Comparison of ENCODE assay signal across 8 mouse cellular contexts in the genomic region with DNA sequence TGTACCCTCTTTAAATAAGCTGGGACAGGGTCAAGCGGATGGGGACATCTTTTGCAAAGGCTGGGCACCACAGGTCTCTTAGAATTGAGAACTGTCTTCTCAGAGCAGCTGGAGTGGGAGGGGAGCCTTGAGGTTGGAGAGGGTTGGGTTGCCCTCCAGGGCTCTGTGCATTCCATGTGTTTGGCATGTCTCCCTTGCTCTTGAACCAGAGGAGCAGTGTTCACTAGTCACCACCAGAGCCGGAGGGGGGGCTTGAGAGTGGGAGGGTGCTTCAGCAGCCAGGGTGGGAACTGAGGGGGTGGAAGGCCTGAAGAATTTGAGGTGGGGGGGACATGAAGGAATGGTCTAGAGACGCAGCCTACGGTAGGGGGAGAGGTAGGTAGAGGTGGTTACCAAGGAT. TPM values are rescaled to one million over a fixed set of nuclear protein-coding genes. Genes with fewer than 3 reads are reported as not detected.
A peak's percentile ranks its signal among the peaks of the same experiment; 100 is the strongest.
DNase-seq lines count a peak whose midpoint lies in the region; ATAC-seq and TF ChIP-seq lines count a peak whose summit lies in the region.

No protein-coding gene starts in this region.

- H3K27ac ChIP-seq in forebrain, postnatal 0 days (ENCODE audit: low read depth, low read length) = no peak overlapping the region
- H3K27ac ChIP-seq in limb, embryonic 13.5 days = peak overlapping the region; percentile 94
- peak overlapping the region; percentile 89 for H3K27ac ChIP-seq in stomach, embryonic 14.5 days (ENCODE audit: low read length)

- DNase-seq in adrenal gland, postnatal 10 days = peak; percentile 31
- no peak for DNase-seq in adrenal gland, adult 8-10 months
- peak; percentile 95 for DNase-seq in 3T3-L1 (ENCODE audit: low read depth, low spot score)
- no peak for DNase-seq in forebrain, postnatal 0 days
- DNase-seq in adrenal gland, postnatal 25 days = no peak
- DNase-seq in thymus, postnatal 0 days (ENCODE audit: low spot score) = no peak

- ATAC-seq in forebrain, postnatal 0 days = no peak
- ATAC-seq in limb, embryonic 13.5 days (ENCODE audit: low FRiP score, low read depth) = no peak
- no peak for ATAC-seq in stomach, embryonic 14.5 days (ENCODE audit: insufficient number of reproducible peaks, insufficient read depth, low FRiP score, low read depth)

- H3K9me3 ChIP-seq in forebrain, postnatal 0 days (ENCODE audit: low read length) = no peaks in the 10 kb centered on the region
- no peaks in the 10 kb centered on the region for H3K9me3 ChIP-seq in limb, embryonic 13.5 days
- H3K9me3 ChIP-seq in stomach, embryonic 14.5 days (ENCODE audit: control insufficient read depth, low read depth, low read length) = no peaks in the 10 kb centered on the region

- peaks cover 30% of the 10 kb centered on the region for H3K4me1 ChIP-seq in forebrain, postnatal 0 days (ENCODE audit: insufficient read depth)
- peaks cover 47% of the 10 kb centered on the region for H3K4me1 ChIP-seq in limb, embryonic 13.5 days
- peaks cover 22% of the 10 kb centered on the region; the same call in 1 of the 2 replicates for H3K4me1 ChIP-seq in stomach, embryonic 14.5 days (ENCODE audit: control insufficient read depth, insufficient read depth, low read length)

- peaks cover 49% of the 10 kb centered on the region for H3K36me3 ChIP-seq in forebrain, postnatal 0 days (ENCODE audit: insufficient read depth)
- peaks cover 59% of the 10 kb centered on the region for H3K36me3 ChIP-seq in limb, embryonic 13.5 days
- H3K36me3 ChIP-seq in stomach, embryonic 14.5 days (ENCODE audit: control insufficient read depth, insufficient read depth, low read length) = peaks cover 51% of the 10 kb centered on the region

- peak overlapping the region; percentile 54 for H3K4me2 ChIP-seq in forebrain, postnatal 0 days (ENCODE audit: low read depth)
- peak overlapping the region; percentile 85 for H3K4me2 ChIP-seq in limb, embryonic 13.5 days (replicated peaks)
- peak overlapping the region; percentile 61 for H3K4me2 ChIP-seq in stomach, embryonic 14.5 days (replicated peaks; ENCODE audit: low read depth, low read length)

- WGBS in forebrain, postnatal 0 days = 66% methylated on average over 4 of the region's 4 CpGs
- WGBS in limb, embryonic 13.5 days = 72% methylated on average over 4 of the region's 4 CpGs
- WGBS in stomach, embryonic 14.5 days = 65% methylated on average over 4 of the region's 4 CpGs

- no peak overlapping the region for H3K9ac ChIP-seq in forebrain, postnatal 0 days
- H3K9ac ChIP-seq in limb, embryonic 13.5 days = peak overlapping the region; percentile 87
- no peak overlapping the region for H3K9ac ChIP-seq in stomach, embryonic 14.5 days (replicated peaks; ENCODE audit: low read depth, low read length)

- no peaks in the 10 kb centered on the region for H3K27me3 ChIP-seq in forebrain, postnatal 0 days (ENCODE audit: insufficient read depth, low read length)
- no peaks in the 10 kb centered on the region for H3K27me3 ChIP-seq in limb, embryonic 13.5 days
- H3K27me3 ChIP-seq in stomach, embryonic 14.5 days (ENCODE audit: control insufficient read depth, insufficient read depth, low read length) = no peaks in the 10 kb centered on the region

- H3K4me3 ChIP-seq in forebrain, postnatal 0 days (ENCODE audit: low read depth, low read length) = peak overlapping the region; percentile 12; the same call in 1 of the 2 replicates
- H3K4me3 ChIP-seq in limb, embryonic 13.5 days = peak overlapping the region; percentile 72
- peak overlapping the region; percentile 68; the same call in 1 of the 2 replicates for H3K4me3 ChIP-seq in stomach, embryonic 14.5 days (ENCODE audit: low read depth, low read length)

- no peak for TF ChIP-seq CTCF in forebrain, postnatal 0 days (IDR thresholded peaks at IDR 0.05; ENCODE audit: low read depth)

RNA-seq across cellular contexts. Expression of a gene that starts 1.5 kb away (rescaled TPM):
- 100 to 1,000 TPM; 102 to 111 TPM for total RNA-seq in adrenal gland, postnatal 10 days (2021)
- total RNA-seq in adrenal gland, adult 8-10 months (2022) = 100 to 1,000 TPM; 103 to 135 (median 120) TPM
- total RNA-seq in forebrain, postnatal 0 days (2014; rRNA removed) = 47.9 and 77.0 TPM in 2 replicates
- 15.7 and 22.8 TPM in 2 replicates for polyA plus RNA-seq in forebrain, postnatal 0 days (2015; fragmentation: Nextera tagmentation; extraction: Ambion mirVana)
- polyA plus RNA-seq in limb, embryonic 13.5 days (2015; fragmentation: Nextera tagmentation; extraction: Ambion mirVana) = 28.7 and 43.9 TPM in 2 replicates
- polyA plus RNA-seq in stomach, embryonic 14.5 days (2014; fragmentation: Nextera tagmentation; extraction: Ambion mirVana) = 13.3 and 15.6 TPM in 2 replicates
- 80.1 and 137 TPM in 2 replicates for total RNA-seq in adrenal gland, postnatal 25 days (2021)
- 8.1 and 8.5 TPM in 2 replicates for polyA plus RNA-seq in thymus, postnatal 0 days (2015; fragmentation: Nextera tagmentation; extraction: Ambion mirVana)

RNA-seq across cellular contexts. Expression of a gene that starts 12.0 kb away (rescaled TPM):
- total RNA-seq in adrenal gland, postnatal 10 days (2021) = 1 to 10 TPM in 1 of 2 experiments, under 1 TPM in 1; 0.66 to 1.0 TPM
- total RNA-seq in adrenal gland, adult 8-10 months (2022) = 1 to 10 TPM in 3 of 4 experiments, under 1 TPM in 1; 0.83 to 1.8 (median 1.3) TPM
- 1.2 TPM in 1 of 2 replicates, not detected in the other for total RNA-seq in forebrain, postnatal 0 days (2014; rRNA removed)
- 0.35 and 0.41 TPM in 2 replicates for polyA plus RNA-seq in forebrain, postnatal 0 days (2015; fragmentation: Nextera tagmentation; extraction: Ambion mirVana)
- 1.0 and 1.1 TPM in 2 replicates for polyA plus RNA-seq in limb, embryonic 13.5 days (2015; fragmentation: Nextera tagmentation; extraction: Ambion mirVana)
- polyA plus RNA-seq in stomach, embryonic 14.5 days (2014; fragmentation: Nextera tagmentation; extraction: Ambion mirVana) = 0.67 and 0.68 TPM in 2 replicates
- 0.76 and 2.2 TPM in 2 replicates for total RNA-seq in adrenal gland, postnatal 25 days (2021)
- 0.30 and 0.31 TPM in 2 replicates for polyA plus RNA-seq in thymus, postnatal 0 days (2015; fragmentation: Nextera tagmentation; extraction: Ambion mirVana)

RNA-seq across cellular contexts. Expression of a gene that starts 12.2 kb away (rescaled TPM):
- 100 to 1,000 TPM; 111 to 125 TPM for total RNA-seq in adrenal gland, postnatal 10 days (2021)
- total RNA-seq in adrenal gland, adult 8-10 months (2022) = 100 to 1,000 TPM; 130 to 156 (median 142) TPM
- total RNA-seq in forebrain, postnatal 0 days (2014; rRNA removed) = 131 and 144 TPM in 2 replicates
- polyA plus RNA-seq in forebrain, postnatal 0 days (2015; fragmentation: Nextera tagmentation; extraction: Ambion mirVana) = 137 and 155 TPM in 2 replicates
- polyA plus RNA-seq in limb, embryonic 13.5 days (2015; fragmentation: Nextera tagmentation; extraction: Ambion mirVana) = 297 and 301 TPM in 2 replicates
- polyA plus RNA-seq in stomach, embryonic 14.5 days (2014; fragmentation: Nextera tagmentation; extraction: Ambion mirVana) = 277 and 280 TPM in 2 replicates
- total RNA-seq in adrenal gland, postnatal 25 days (2021) = 132 and 136 TPM in 2 replicates
- 221 and 245 TPM in 2 replicates for polyA plus RNA-seq in thymus, postnatal 0 days (2015; fragmentation: Nextera tagmentation; extraction: Ambion mirVana)

Comparison
In these comparisons a context has a peak if more than half of its experiments do, and no peak if none do; other contexts are left out.
1. DNase-seq: peak in adrenal gland, postnatal 10 days (single experiment) and 3T3-L1 (single experiment); none in adrenal gland, adult 8-10 months (single experiment), forebrain, postnatal 0 days (single experiment), adrenal gland, postnatal 25 days (single experiment) and thymus, postnatal 0 days (single experiment).
2. H3K4me3 ChIP-seq: peak in every context shown above with its lines; median percentile 72 in limb, embryonic 13.5 days; 68 in stomach, embryonic 14.5 days; 12 in forebrain, postnatal 0 days.
3. Peak in every context shown above with its lines, with median percentiles within 50 percentile points of each other: H3K4me2 ChIP-seq.